Mouse (Mus musculus): ENCODE data around the gene 1700092M07Rik.

Gene 1700092M07Rik

DNA sequence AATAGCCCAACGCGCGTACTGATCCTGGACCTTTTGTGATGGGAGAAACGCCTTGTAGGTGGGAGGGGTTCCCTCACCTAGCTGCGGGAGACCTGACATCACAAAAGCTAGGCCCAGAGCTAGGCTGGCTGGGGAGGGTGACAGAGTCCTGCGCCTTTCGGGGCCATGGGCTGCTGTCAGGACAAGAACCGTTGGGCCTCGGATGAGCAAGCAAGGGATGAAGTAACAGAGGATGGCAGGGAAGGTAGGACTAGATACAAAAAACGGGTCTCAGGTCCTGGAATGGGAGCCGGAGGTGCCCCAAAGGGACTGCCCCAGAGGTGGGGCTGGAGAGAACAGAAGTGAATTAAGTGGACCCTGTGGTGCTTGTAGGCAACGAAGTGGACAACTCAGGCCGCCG, at the start of gene 1700092M07Rik:
Gene 1700092M07Rik, plus strand, starts transcription at position 116 of the 400 bp plus-strand sequence.
- no peak for DNase-seq

GRCm38 (mm10) chr19:8691871-8692539, 48.5 kb upstream of the 1700092M07Rik start:
- DNase-seq: no peak

DNA sequence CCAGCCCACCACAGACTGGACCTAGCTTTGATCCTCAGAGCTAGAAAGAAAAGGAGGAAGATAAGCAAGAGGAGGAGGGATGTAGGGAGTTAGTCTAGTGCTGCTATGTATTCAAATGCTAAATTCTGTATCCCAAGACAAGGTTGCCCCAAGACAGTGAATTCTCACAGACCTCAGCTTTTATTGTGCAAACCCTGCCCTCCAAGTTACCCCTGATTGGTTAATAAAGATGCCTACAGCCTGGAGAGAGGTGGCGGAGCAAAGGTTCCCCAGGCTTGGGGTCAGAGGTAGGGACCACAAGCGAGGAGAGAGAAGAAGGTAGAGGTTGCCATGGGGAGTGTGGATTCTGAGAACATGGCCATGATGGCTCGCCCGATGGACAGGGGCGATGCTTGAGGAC, 47.8 kb upstream of the 1700092M07Rik start:
- DNase-seq: no peak

- peak; percentile 72 for DNase-seq
These were observed 45.2 kb upstream of the 1700092M07Rik start for GRCm38 (mm10) chr19:8695330-8695729.

- no peak for DNase-seq
These were observed 40.9 kb upstream of the 1700092M07Rik start for GRCm38 (mm10) chr19:8699652-8700051.

GRCm38 (mm10) chr19:8702458-8702857, 38.1 kb upstream of the 1700092M07Rik start:
- DNase-seq: peak; percentile 61

DNA sequence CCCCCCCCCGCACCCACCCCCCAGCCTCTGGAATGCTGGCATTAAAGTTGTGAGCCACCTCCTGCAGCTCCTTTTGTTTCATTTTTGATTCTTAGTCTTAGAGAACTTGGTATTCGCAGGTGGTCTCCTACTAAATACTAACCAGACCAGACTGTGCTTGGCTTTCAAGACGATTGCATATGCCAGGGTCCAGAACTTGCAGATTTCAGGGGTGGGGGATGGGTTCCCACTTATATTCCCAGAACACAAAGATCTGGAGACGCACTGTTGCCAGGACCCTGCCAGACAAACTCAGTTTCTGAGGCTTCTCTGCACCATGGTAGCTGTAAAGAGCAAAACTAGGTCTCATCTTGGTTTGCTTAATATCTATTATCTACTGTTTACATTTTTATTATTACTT, 36.9 kb upstream of the 1700092M07Rik start:
- DNase-seq: no peak

- no peak for DNase-seq
These were observed 35.4 kb upstream of the 1700092M07Rik start for GRCm38 (mm10) chr19:8705026-8705708.

DNA sequence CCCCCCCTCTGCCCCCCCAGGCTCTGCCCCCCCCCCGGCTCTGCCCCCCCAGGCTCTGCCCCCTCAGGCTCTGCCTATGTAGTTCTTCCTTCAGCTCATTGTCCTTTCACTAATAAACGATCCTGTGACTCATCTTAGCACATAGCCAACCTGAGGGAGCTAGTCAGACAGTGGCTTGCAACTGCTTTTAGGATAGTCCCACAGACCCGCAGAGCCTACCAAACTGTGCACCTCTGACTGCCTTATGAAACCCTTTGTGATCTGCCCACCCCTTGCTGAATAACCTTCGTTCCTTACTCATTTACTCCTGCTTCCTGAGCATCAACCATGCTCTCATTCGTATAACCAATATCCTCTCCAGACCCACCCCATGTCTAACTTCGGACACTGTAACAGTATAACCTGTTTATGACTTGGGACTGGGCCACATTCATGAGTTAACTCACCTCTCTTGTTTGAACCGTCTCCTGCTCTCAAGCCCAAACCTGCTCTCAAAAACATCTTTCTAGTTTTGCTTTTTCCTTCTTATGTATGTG, 34.3 kb upstream of the 1700092M07Rik start:
- no peak for DNase-seq

- DNase-seq: no peak
These were observed 33.6 kb upstream of the 1700092M07Rik start for GRCm38 (mm10) chr19:8706930-8707329.

GRCm38 (mm10) chr19:8708954-8709353, 31.6 kb upstream of the 1700092M07Rik start:
- DNase-seq: no peak

GRCm38 (mm10) chr19:8710057-8710456, 30.5 kb upstream of the 1700092M07Rik start:
- no peak for DNase-seq

GRCm38 (mm10) chr19:8711506-8711905, 29.0 kb upstream of the 1700092M07Rik start:
- peak; percentile 34 for DNase-seq

GRCm38 (mm10) chr19:8711949-8712869, 28.3 kb upstream of the 1700092M07Rik start:
- DNase-seq: no peak

DNA sequence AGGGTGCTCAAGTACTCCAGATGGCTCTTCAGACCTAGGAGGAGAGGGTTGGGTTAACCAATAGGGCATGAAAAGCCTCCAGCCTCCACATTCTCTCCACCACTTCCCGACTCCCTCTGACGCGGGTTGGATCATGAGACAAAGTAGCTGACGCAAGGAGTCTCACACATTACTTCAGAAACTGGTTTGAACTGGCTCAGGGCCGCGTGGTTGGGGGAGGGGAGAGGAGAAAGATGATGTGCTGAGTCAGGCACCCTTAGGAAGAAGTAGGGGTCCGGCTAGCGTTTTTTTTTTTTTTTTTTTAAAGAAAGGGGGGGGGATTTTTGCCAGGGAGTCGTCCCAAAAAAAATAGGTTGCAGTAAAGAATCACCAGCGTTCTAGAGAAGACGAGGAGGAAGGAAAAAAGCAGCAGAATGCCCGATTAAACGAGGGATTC, 27.6 kb upstream of the 1700092M07Rik start:
- peak; percentile 90 for DNase-seq

GRCm38 (mm10) chr19:8713306-8713996, 27.1 kb upstream of the 1700092M07Rik start:
- DNase-seq: peak; percentile 96

DNA sequence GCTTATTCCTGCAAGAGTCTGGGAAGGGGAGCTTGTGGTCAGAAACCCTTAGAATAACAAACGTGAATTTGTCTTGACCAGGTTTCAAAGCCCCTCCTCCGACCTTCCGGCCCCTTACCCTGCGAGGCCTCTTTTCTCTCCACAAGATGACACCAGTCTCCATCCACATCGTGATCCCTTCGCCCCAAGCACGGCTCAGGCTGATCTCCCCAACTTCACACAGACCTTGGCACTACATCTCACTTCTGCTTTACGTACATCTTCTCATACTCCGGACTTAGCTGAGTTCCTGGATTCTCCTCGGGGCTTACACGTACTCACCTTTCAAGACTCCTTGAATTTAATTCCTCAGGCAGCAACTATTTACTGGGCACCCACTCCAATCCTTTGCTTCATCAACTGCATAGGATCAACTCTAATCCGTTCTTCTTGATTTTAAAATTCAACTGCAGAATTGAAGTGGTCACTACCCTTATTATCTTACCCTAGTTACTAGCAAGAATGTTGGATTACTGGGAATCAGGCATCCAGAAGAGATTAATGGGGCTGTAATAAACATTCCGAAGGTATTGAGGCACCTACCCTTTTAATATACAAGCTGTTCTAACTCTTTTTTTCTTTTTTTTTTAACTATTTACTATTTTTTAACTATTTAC, 26.4 kb upstream of the 1700092M07Rik start:
- DNase-seq: no peak

DNA sequence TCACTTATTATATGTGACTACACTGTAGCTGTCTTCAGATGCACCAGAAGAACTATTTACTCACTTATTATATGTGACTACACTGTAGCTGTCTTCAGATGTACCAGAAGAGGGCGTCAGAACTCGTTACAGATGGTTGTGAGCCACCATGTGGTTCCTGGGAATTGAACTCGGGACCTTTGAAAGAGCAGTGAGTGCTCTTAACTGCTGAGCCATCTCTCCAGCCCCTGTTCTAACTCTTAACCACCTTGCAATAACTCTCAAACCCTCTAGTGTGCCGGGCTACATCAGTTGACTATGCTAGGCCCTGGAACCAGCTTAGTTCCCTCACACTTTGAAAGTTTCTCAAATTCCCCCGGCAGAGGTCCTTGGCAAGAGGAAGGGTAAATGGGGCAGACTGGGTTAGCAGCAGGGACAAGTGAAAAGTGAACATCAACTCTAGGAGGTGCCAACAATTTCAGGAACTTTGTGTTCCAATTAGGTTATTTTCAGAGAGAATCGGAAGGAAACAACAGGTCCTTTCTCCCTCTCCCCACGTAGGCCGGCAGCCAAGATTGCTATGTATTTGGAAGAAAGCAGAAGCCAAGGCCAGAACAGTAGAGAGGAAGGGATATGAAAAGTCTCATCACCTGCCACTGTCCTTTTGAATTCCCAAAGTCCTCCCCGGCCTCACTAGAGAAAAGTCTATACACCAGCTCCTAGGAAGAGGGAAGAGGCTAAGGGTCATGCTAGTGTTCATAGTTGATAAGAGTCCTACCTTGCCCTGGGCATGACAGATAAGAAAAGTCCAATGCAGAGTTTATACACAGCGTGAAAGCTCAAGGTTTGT, 25.7 kb upstream of the 1700092M07Rik start:
- peak; percentile 25 for DNase-seq

- DNase-seq: no peak
These were observed 24.4 kb upstream of the 1700092M07Rik start for GRCm38 (mm10) chr19:8715868-8716766.
